Mouse (Mus musculus): ENCODE measurements around the gene Uhrf1. TPM values are rescaled to one million over a fixed set of nuclear protein-coding genes. Genes with fewer than 3 reads are reported as not detected.

Uhrf1 gene
- total RNA-seq, 2 experiments from 2014 or later, result 4.8 to 12.2 TPM

GRCm38 (mm10) chr17:56272644-56273043 is 30.5 kb upstream of the Uhrf1 start:
- intact Hi-C loops (cut with DNase I), result no loop called here
- DNase-seq, result peak in 1 of 2 experiments; percentile 9

- peak in 1 of 2 experiments; percentile 2 for DNase-seq
- intact Hi-C loops (cut with DNase I), result no loop called here
Measured at GRCm38 (mm10) chr17:56273482-56273881, 29.6 kb upstream of the Uhrf1 start.

- intact Hi-C loops (cut with DNase I), result no loop called here
Measured at GRCm38 (mm10) chr17:56273986-56274385, 29.1 kb upstream of the Uhrf1 start.

GRCm38 (mm10) chr17:56275842-56276480 is 27.2 kb upstream of the Uhrf1 start:
- intact Hi-C loops (cut with DNase I), result loop anchor here (2.0 kb wide), 1 partner anchor 15 kb away; no protein-coding TSS in a partner anchor
- DNase-seq, result no peak

More at GRCm38 (mm10) chr17:56273986-56274385, 29.1 kb upstream of the Uhrf1 start:
- no peak for DNase-seq

GRCm38 (mm10) chr17:56276643-56277566 is 26.2 kb upstream of the Uhrf1 start, which contains the start of gene Ticam1:
TSS of gene Ticam1 (minus strand) at chr17:56276786.
- intact Hi-C loops (cut with DNase I), result loop anchor here (2.0 kb wide), 1 partner anchor 14 kb away; no protein-coding TSS in a partner anchor
- DNase-seq, result peak; percentile 89 to 90

- intact Hi-C loops (cut with DNase I), result loop anchor here (2.0 kb wide), 1 partner anchor 13 kb away; no protein-coding TSS in a partner anchor
- no peak for DNase-seq
Measured at GRCm38 (mm10) chr17:56277567-56277893, 25.6 kb upstream of the Uhrf1 start.

- no peak for DNase-seq
- intact Hi-C loops (cut with DNase I), result no loop called here
Measured at GRCm38 (mm10) chr17:56278340-56278739, 24.8 kb upstream of the Uhrf1 start.

GRCm38 (mm10) chr17:56279481-56280155 is 23.5 kb upstream of the Uhrf1 start:
- intact Hi-C loops (cut with DNase I), result no loop called here
- DNase-seq, result peak; percentile 60 to 68

GRCm38 (mm10) chr17:56281193-56281592 is 21.9 kb upstream of the Uhrf1 start:
- intact Hi-C loops (cut with DNase I), result no loop called here
- DNase-seq, result no peak

GRCm38 (mm10) chr17:56282802-56283201 is 20.3 kb upstream of the Uhrf1 start:
- intact Hi-C loops (cut with DNase I), result no loop called here
- DNase-seq, result no peak

- DNase-seq, result no peak
- intact Hi-C loops (cut with DNase I), result no loop called here
Measured at GRCm38 (mm10) chr17:56283316-56283715, 19.8 kb upstream of the Uhrf1 start.

GRCm38 (mm10) chr17:56285995-56286394 is 17.1 kb upstream of the Uhrf1 start:
- DNase-seq, result no peak
- intact Hi-C loops (cut with DNase I), result no loop called here

GRCm38 (mm10) chr17:56287830-56288229 is 15.3 kb upstream of the Uhrf1 start:
- DNase-seq, result peak; percentile 50 to 54
- intact Hi-C loops (cut with DNase I), result no loop called here

GRCm38 (mm10) chr17:56288866-56289265 is 14.3 kb upstream of the Uhrf1 start:
- intact Hi-C loops (cut with DNase I), result no loop called here
- no peak for DNase-seq

GRCm38 (mm10) chr17:56289371-56290331 is 13.5 kb upstream of the Uhrf1 start:
- intact Hi-C loops (cut with DNase I), result loop anchor here (2.0 kb wide), 1 partner anchor 13 kb away; the partner anchor contains the start of gene Ticam1
- DNase-seq, result peak; percentile 62 to 75

- DNase-seq, result peak; percentile 99
- intact Hi-C loops (cut with DNase I), result loop anchor here (2.0 kb wide), 1 partner anchor 14 kb away; the partner anchor contains the start of gene Ticam1
Measured at GRCm38 (mm10) chr17:56290388-56291170, 12.5 kb upstream of the Uhrf1 start.

GRCm38 (mm10) chr17:56291171-56291511 is 12.0 kb upstream of the Uhrf1 start:
- DNase-seq, result peak; percentile 91 to 94
- intact Hi-C loops (cut with DNase I), result loop anchor here (2.0 kb wide), 1 partner anchor 14 kb away; the partner anchor contains the start of gene Ticam1

- intact Hi-C loops (cut with DNase I), result loop anchor here (2.0 kb wide), 2 partner anchors 15 to 59 kb away; partner anchors contain the start of gene Ticam1
Measured at GRCm38 (mm10) chr17:56291826-56292475, 11.2 kb upstream of the Uhrf1 start.

More at GRCm38 (mm10) chr17:56291826-56292475, 11.2 kb upstream of the Uhrf1 start:
- no peak for DNase-seq
